Mouse (Mus musculus): ENCODE measurements at regions not wholly inside any gene's neighbourhood (a gene's known extent, or its start where the extent isn't known, plus 50 kb on each side); places are given as distances from the start of the nearest gene placed in this dataset.

DNA sequence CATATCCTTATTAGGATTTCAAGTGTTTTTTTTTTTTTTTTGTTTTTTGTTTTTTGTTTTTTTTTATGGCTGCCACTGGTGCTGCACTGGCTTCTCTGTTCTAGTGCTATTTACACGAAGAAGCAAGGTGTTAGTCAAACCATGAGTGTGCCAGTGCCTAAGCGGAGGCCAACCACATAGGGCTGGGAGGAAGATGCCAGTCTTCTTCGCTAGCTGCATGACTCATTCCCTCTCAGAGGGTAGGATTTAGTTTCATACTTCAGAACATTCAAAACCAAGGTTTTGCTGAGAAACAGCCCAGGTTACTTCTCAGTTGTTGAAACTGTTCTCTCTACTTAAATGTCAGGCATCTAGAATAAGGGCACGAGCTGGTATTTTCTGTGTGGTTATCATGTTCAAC lies 72.6 kb downstream of the Icos start:
- peak; percentile 18 for ATAC-seq

DNA sequence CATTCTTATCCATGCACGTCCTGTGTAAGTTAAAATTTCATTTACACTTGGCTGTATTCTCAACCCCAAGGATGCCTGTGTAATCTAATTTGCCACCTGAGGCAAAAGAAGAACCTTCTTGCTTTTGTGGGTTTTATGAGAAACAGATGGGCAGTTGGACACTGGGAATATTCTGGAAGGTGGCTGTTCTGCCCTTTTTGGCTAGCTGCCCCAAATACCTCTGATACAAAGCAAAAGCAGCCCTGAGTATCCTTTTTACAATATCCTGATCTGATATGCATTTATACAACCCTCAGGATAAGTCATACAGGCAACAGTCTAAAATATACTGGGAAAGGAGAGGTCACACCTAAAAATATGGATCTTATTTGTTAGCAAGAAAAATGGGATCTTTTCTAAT lies 75.9 kb downstream of the Icos start:
- no peak for ATAC-seq

DNA sequence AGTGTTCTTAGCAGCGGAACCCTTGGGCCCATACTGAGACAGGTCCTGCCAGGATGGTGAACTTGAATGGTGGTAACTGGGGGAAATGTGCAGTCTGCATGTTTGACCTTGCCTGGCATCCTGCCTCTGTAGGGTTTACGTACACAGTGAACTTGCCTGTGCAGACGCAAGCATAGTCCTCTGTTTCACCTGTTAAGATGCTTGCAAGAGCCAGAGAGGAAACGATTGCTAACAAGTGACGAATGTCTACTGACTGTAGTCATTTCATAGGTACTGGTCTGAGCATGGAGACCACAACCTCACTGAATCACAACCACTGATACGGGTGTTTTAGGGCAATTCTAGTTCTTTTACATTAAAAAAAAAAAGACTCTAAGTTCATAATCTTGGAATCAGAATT lies 76.7 kb downstream of the Icos start:
- peak; percentile 50 for ATAC-seq

DNA sequence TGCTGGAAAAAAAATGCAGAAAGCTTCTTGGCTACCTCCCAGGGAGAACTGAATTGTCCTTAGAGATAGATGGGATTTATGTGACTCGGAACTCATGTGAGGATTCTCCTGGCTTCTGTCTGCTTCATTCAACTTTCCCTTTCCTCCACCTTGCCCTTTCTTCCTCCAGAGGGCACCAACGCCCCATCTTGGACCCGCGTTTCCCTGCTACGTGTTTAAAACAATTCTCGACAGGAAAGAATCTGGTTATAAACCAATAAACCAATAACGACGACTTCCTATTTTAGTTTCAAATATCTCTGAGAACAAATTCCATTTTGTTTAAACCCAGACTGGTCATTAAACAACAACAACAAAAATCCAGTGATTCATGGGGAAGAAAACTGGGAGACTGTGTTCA lies 77.4 kb downstream of the Icos start:
- peak; percentile 64 for ATAC-seq

DNA sequence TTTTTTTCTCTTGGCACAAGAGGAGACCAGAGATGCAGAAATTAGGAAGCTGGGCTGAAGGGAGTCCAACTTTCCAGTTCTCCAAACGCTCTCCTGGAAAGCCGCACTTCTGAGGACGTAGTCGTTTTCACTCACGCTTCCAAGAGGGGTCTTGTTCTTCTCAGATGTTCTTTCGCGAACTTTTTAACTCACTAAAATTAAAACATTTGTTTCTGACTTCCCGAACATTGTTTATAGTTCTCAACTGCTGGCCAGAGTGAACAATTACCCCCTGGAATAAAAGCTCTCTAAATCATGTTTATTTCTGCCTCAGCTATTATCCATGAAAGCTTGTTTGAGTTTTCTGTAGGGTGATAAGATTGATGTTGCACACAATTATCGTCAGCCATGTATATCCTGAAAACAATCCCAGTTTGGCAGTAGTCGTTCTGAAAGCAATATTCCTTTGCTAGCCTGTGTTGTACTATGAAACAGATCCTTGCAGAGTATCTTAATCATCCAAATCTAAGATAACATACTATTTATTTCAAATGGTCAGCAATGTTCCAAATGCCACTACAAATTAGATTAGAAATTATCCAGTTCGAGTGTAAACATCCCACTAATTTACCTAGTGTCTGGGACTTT lies 82.3 kb downstream of the Icos start:
- ATAC-seq: no peak

DNA sequence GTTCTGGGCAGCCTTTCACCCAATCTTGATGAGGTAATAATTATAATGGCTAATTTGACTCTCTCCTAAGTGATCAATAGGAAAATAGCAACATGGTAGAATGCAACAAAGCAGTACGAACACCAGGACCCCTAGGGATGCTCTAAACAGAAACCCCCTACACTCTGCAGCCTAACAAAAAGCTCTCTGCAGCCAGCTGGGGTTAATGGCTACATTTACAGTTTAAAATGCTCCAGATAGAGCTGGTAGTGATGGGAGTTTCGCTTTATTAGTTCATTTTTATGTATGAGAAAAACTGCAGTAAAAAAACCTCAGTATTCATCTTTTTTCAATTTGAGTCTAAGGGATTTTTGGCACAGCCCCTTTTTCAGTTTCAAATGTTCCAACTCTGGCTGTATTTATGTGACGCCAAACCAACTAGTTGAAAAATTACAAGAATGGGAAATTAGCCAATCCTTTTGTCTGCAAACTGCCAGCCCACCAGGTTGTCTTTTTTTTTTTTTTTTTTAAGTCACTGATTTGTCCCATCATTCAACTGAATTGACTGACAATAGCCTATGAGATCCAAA lies 84.2 kb downstream of the Icos start:
- no peak for ATAC-seq

DNA sequence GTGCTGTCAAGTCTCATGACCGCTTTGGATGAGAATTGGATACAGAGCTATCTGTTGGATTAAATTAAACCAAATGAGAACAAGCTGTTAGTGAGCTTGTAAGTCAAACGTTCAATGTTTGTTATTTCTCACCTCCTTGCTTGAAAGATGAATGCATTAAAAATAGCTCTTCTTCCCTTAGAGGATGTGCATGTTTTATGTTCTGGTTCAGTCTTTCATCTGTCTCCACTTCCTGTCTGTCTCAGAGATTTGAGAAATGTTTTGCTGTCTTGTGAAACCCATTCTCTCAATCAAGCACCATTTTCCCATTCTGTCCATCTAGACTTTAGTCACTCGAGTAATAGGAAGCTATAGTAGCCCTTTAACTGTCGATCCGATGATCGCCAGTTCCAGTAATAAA lies 90.4 kb downstream of the Icos start:
- peak; percentile 68 for ATAC-seq

DNA sequence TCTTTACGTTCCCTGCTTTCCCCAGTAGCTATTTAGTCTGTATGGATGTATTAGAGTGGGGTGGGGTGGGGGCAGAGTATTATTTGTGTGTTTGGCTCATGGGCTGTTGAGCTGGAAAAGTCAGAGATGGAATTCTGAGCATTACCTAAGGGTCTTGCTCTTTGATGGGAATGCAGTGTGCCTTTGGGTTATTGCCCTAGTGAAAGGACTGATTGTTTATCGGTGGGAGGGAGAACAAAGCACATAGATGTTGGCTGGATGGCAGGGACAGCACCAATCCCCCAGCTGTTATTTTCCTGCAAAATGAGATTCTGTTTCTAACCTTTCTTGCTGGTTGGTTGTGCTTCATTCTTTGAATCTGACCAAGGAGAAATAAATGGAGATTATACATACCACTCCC lies 96.4 kb downstream of the Icos start:
- no peak for ATAC-seq

DNA sequence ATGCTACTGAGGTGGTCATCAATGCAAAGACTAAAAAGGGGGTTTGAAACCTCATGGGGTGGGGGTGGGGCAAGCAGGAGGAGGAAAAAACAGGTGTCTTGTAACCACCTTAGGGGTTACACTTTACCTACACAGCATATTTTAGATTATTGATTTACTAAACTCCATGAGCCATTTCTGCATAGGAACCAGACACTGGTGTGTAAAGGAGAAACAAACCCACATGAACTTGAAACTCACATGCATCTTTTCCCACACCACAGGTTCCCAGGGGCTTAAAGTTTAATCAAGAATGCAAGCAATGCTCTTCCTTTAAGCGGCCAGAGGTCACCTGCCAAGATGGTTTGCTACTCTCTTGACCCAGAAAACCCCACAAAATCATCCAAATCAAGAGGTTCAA lies 97.6 kb downstream of the Icos start:
- no peak for ATAC-seq

DNA sequence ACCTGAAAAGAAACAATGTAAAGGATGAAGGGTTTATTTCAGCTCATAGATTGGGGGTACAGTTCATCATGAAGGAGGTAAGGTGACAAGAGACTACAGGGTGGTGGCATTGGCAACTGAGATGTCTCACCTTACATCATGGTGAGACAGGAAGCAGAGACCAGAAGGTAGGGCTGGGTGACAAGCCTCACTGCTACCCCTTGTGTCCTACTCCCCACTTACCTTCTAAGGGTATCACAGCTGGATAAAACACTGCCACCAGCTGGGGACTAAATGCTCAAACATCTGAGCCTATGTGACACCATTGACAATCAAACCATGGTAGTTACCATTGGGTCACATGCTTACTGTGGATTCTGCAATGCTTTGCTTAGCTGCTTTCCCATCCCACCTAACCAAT lies 107.0 kb downstream of the Icos start:
- ATAC-seq: peak; percentile 57

DNA sequence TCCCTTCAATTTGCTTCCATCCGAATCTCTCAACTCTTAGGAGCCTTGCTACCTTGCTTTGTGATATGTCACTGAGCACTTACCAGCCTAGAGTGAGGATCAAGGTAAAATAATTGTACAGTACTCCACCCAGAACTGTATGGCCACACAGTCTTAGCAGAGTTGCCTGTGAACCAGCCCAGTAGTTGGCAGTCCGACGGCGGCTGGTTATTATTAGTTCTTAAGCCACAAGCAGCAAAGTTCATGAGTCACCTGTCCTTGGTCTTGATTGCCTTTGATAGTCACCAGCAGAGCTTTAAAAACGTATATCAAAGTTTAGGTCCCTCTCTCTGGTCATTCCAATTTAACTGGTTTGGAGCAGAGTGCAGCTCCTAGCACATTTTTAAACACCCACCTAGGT lies 109.1 kb downstream of the Icos start:
- no peak for ATAC-seq

DNA sequence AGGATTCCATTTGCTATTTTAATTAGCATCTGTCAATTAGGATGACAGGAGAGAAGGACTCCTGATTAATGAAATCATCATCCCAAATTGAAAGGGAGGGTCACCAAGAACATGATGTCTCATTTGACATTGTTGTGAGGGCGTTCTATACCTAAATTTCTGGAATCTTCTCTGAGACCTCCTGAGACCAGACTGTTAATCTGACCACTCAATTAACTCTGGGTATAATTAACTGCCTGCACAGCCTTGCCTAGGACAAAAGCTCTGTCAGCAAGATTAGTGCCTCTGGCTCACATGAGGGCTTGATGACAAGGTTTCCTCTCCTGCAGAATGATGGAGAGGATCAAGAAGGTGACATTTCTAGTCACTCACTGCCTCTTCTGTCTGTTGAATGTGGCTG lies 113.1 kb downstream of the Icos start:
- ATAC-seq: no peak

DNA sequence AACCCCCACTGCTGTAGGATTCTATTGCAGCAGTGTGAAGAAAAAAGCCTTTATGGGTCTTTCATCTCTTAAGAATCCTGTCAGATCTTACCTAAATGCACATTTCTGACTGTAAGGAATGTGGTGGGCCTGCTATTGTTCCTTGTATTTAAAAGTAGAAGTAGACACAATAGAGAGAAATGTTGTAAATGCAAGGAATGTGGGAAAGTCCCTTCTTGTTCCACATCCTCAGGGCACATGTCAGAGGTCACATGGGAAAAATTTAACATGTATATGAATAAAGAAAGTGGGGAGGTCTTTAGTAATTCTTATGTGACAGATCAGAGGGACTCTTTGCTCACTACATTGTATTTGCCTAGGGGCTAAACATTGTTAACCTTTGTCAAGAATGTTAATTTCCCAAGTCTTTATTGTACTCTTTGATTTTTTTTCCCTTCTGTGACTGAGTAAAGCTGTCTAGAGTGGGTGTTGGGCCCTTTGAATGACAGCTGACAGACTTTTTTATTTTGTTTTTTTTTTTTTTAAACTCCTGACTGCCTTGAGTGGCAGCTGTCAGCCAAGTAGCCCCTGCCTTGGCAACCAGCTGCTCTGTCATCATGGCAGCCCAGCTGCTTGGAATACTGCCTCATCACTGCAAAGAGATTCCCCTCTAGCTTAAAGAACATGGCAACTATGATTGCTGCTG lies 117.9 kb downstream of the Icos start:
- ATAC-seq: no peak

DNA sequence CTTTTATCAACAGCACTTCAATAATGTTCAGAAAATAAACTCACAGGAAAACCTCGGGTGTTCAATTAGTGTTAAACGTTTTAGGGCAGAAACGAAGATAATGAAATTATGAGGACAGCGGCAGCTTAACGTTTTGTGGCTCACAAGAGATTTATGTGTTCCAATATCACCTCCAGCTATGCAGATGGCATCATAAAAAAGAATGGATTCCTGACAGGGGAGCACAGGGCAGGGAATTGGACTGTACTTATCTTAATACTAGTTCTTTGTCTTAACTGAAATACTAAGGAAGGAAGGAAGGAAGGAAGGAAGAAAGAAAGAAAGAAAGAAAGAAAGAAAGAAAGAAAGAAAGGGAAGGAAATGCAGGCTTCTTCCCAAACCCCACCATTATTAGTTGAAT lies 121.6 kb downstream of the Icos start:
- ATAC-seq: no peak

DNA sequence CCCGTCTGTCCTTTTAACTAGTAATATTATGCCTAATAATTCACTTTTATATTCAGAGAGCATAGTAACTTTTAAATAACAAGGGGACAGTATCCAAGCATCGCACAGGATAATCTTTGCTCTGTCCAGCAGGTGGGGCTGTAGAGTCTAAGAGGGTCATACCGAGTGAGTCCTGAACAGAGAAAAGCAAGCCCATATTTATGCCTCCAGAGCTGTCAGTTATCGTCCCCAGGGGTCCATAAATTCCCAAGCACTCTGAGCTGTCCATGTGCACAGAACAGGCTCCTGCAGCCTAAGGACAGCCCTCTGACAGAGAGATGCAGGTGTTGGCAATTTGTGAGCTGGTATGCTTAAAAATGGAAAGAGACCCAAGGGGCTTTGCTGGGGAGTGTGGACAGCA lies 124.0 kb downstream of the Icos start:
- ATAC-seq: peak; percentile 74

DNA sequence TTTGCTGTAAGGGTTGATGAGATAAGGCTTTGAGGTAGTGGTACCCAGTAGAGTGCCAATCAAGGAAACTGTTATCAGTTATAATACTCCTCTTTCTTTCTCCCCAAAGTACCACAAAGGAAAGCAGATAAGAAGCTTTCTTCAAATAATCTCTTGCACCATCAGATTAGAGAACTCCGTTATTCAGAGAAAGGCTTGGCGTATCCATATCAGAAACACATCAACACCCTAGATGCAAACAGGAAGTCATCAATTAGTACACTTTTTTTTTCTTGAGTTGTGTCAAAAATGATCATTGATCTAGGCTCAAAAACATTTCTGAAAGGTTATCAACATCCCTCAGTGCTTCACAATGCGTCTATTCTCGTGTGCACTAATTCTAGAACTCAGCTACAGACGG lies 124.6 kb downstream of the Icos start:
- ATAC-seq: peak; percentile 55

DNA sequence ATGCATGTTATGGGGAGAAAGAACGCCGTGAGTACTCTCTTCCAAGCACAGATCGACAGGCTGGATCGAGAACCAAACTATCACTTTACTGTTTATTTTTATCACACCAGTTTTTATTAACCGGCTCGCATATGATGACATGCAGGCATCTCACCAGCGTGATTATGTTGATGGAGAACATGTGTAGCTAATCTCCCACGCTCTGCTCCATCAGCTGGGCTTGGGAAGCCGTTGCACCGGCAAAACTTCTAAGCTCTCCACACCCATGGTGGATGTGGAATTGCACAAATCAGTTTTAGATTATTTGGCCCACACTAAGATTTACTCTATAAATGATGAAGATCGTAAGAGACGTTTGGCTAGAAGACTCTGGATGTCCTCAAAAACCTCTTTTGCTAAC lies 125.9 kb downstream of the Icos start:
- ATAC-seq: no peak

DNA sequence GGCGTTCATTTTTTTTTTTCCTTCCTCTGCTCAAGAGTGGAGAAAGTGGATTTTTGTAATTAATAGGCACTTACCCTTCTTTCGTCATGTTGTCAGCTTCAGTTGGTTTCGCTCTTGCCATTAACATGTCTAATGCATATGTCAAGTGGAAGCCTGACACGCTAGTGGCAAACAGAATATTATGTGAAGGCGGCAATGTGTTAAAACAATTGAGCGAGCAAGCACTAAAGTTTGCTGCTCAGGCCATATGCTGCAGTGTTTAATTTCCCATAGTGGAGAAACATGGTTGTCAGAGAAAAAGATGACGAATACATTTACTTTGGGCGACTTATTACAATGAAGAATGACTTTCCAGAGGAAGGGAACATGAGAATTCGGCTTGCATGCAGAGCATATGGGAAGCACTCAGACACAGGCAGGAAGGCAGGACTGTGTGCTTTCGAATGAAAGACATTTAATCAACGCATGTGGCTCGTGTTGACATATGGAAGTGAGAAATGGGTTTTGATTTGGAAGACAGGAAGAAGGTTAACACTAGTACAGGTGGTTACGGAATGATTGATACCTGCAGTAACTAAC lies 134.1 kb downstream of the Icos start:
- ATAC-seq: no peak

DNA sequence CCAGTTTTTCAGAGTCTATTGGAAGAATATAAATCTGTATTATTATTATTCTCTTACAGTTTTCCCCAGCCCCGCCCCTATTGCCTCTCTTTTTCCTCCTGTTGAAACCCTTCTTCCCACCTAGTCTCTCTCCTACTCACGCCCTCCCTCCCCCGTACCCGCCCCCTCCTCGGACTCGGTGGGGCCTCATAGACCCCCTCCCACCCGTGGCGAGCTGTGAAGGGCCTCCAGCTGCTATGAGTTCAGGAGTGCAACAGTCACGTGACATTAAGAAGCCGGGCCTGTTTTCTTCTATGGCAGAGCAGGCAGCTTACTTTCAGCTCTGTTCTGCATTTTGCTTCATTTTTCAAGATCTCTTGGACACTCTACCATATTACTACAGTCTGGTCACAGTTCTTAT lies 139.8 kb downstream of the Icos start:
- no peak for ATAC-seq

DNA sequence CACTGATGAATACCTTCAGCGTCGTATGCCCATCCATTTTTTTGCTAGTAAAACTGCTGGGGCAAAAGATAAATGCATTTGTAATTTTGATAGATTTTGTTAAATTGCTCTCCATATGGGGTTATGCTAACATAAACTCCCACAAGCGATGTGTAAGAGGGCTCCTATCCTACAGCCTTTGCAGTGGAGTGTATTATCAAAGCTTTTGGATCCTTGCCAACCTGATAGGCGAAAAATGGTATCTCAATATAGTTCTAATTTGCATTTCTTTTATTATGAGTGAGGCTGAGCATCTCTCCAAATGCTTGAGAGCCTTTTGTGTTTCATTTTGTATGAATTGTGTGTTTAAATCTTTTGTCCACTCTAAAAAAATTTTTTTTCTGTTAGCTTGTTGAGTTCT lies 140.3 kb downstream of the Icos start:
- no peak for ATAC-seq

DNA sequence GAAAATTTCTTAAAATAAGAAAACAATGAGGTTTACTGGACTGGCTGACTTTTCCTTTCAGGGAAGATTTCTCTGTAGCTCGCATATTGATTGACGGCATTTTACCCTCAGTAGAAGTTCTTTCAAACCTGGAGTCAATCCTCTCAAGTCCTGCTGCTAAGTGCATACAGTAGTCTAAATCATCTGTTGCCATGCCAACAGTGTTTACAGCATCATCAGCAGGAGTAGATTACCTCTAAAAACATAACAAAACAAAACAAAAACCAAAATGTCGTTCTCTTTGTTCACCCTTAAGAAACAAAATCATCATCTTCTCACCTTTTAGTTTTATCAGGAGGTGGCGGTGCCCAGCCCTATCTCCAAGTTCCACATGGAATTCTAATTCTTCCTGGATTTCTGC lies 143.8 kb downstream of the Icos start:
- peak; percentile 52 for ATAC-seq

DNA sequence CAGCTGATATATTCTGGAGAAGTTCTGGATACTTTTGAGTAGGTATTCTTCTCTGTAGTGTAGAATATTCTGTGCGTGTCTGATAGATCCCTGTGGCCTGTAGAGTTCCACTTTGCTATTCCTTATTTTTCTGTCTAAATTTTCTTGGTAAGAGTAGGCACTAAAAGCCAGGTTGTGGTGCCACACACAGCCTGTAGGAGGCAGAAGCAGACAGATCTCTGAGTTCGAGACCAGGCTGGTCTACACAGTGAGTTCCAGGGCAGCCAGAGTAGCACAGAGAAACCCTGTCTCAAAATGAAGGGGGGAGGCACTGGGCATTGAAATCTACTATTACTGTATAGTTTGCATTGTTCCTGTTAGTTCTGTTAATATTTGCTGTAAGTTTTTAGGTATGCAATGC lies 147.4 kb downstream of the Icos start:
- ATAC-seq: no peak

DNA sequence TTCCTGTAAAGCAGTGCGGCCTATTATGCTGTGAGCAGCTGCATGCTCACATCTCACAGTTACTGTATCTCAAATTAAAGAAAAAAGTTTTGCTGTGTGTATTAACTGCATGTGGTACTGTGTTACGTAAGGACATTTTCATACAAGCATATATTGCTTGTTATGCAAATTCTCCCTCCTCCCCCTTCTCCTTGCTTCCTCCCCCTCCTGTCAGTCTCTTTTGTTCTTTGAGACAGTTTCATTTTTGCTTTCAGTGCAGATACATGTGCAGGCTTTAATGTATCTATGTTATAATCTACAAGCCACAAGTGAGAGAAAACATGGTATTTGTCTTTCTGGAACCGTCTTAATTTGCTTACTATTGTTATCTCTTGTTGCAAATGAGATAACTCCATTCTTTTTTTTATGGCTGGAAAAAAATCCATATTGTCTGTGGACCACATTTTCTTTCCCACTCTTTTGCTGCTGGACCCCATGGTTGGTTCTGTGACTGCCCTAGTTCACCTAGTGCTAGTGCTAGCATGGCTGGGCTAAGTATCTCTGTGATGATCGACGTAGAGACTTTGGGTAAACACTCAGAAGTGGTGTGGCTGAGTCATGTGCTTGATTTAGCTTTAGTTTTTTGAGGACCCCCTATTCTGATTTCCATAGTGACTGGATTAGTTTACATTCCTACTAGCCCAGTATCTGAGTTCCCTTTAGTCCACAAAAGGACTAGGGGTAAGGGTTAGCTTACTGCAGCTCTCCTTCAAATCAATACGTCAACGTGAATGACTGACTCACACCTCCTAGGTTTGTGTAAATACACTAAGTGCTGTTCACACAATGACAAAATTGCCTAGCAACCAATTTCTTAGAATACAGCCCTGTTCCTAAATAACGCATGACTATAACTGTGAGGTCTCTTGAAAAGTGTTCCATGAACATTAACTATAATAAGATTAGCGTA lies 158.1 kb downstream of the Icos start:
- peak; percentile 87 for ATAC-seq
